Mouse (Mus musculus) MEL (cell line): Measurements from ENCODE around the gene Vstm5. TPM values are rescaled to one million over a fixed set of nuclear protein-coding genes. Genes with fewer than 3 reads are reported as not detected.

Experiments
- DNase-seq: peaks from one replicate; pipeline ENCODE4 v3.0.0; 2011; ENCODE audit warnings: low read depth, low spot score
- H3K27ac ChIP-seq: 2 replicates; pipeline ENCODE4 v1.5.1; 2012; ENCODE audit warnings: low read depth, mild to moderate bottlenecking, control low read depth, low read length, moderate library complexity; ENCODE audit not compliant: control insufficient read depth
- H3K27me3 ChIP-seq, 2 experiments: fragments of 150-350 bp in 1 of 2; sonication (generic) in 1 of 2; 2 replicates each; pipeline ENCODE4 v1.6.1; 2012; ENCODE audit warnings: low read length in 2 of 2, mild to moderate bottlenecking in 2 of 2, improper control_type of control experiment in 1 of 2, moderate library complexity in 1 of 2; ENCODE audit not compliant: insufficient read depth in 2 of 2, control insufficient read depth in 1 of 2
- H3K36me3 ChIP-seq, 2 experiments: 2 replicates each; pipeline ENCODE4 v1.6.1; 2012 to 2014; ENCODE audit warnings: low read length in 2 of 2, improper control_type of control experiment in 1 of 2, inconsistent platforms in 1 of 2, mild to moderate bottlenecking in 1 of 2; ENCODE audit not compliant: insufficient read depth in 2 of 2, control insufficient read depth in 1 of 2
- H3K4me1 ChIP-seq, 2 experiments: fragments of 150-350 bp in 1 of 2; sonication (generic) in 1 of 2; 2 replicates each; pipeline ENCODE4 v1.6.1; 2012; ENCODE audit warnings: low read length in 2 of 2, improper control_type of control experiment in 1 of 2, mild to moderate bottlenecking in 1 of 2; ENCODE audit not compliant: insufficient read depth in 2 of 2, control insufficient read depth in 1 of 2
- H3K4me3 ChIP-seq, 2 experiments: fragments of 150-350 bp in 1 of 2; sonication (generic) in 1 of 2; 2 replicates each; pipeline ENCODE4 v1.5.1; 2012; ENCODE audit warnings: low read depth in 2 of 2, low read length in 2 of 2, mild to moderate bottlenecking in 2 of 2, moderate library complexity in 2 of 2, control low read depth in 1 of 2, improper control_type of control experiment in 1 of 2; ENCODE audit not compliant: control insufficient read depth in 1 of 2, insufficient read depth in 1 of 2
- H3K79me2 ChIP-seq: 2 replicates; pipeline ENCODE4 v1.6.1; 2012; ENCODE audit warnings: mild to moderate bottlenecking, low read length, moderate library complexity; ENCODE audit not compliant: control insufficient read depth, poor library complexity, insufficient read depth
- H3K9ac ChIP-seq: 2 replicates; pipeline ENCODE4 v1.6.1; 2012; ENCODE audit warnings: low read depth, mild to moderate bottlenecking, control low read depth, low read length, moderate library complexity; ENCODE audit not compliant: control insufficient read depth, poor library complexity, severe bottlenecking
- H3K9me3 ChIP-seq: fragments of 150-350 bp; sonication (generic); replicated peaks from 2 replicates; pipeline ENCODE4 v1.6.1; 2012; ENCODE audit warnings: mild to moderate bottlenecking, low read length, improper control_type of control experiment, moderate library complexity; ENCODE audit not compliant: insufficient read depth
- CHD1 ChIP-seq: IDR thresholded peaks from 2 replicates; pipeline ENCODE4 v1.6.1; 2012; ENCODE audit warnings: low read depth, mild to moderate bottlenecking, inconsistent platforms, low read length, improper control_type of control experiment
- CHD2 ChIP-seq: IDR thresholded peaks from 2 replicates; pipeline ENCODE4 v1.6.1; 2011; ENCODE audit warnings: low read length, improper control_type of control experiment
- CTCF ChIP-seq, 3 experiments: IDR thresholded peaks in 2 of 3; conservative IDR thresholded peaks in 1 of 3; 2 replicates each; pipeline ENCODE4 v1.5.1; 2011 to 2012; ENCODE audit warnings: low read length in 3 of 3, low read depth in 2 of 3, mild to moderate bottlenecking in 2 of 3, improper control_type of control experiment in 1 of 3, inconsistent platforms in 1 of 3, mixed read lengths in 1 of 3, moderate library complexity in 1 of 3; ENCODE audit not compliant: control insufficient read depth in 1 of 3, insufficient read depth in 1 of 3, poor library complexity in 1 of 3, severe bottlenecking in 1 of 3
- ELF1 ChIP-seq: IDR thresholded peaks from 2 replicates; pipeline ENCODE4 v1.6.1; 2014; ENCODE audit warnings: low read depth, mild to moderate bottlenecking, inconsistent platforms, low read length, improper control_type of control experiment, moderate library complexity
- EP300 ChIP-seq, 2 experiments: IDR thresholded peaks; 2 replicates each; pipeline ENCODE4 v1.6.1; 2011; ENCODE audit warnings: improper control_type of control experiment in 2 of 2, low read length in 2 of 2, low read depth in 1 of 2, mild to moderate bottlenecking in 1 of 2
- ETS1 ChIP-seq: IDR thresholded peaks from 2 replicates; pipeline ENCODE4 v1.6.1; 2012; ENCODE audit warnings: low read depth, mild to moderate bottlenecking, inconsistent platforms, low read length, improper control_type of control experiment, moderate library complexity
- GABPA ChIP-seq: IDR thresholded peaks from 2 replicates; pipeline ENCODE4 v1.6.1; 2012; ENCODE audit warnings: low read depth, mild to moderate bottlenecking, inconsistent platforms, low read length, improper control_type of control experiment, moderate library complexity
- JUND ChIP-seq: IDR thresholded peaks from 2 replicates; pipeline ENCODE4 v1.6.1; 2011; ENCODE audit warnings: low read depth, mild to moderate bottlenecking, improper control_type of control experiment, low read length
- MAZ ChIP-seq: IDR thresholded peaks from 2 replicates; pipeline ENCODE4 v1.6.1; 2012; ENCODE audit warnings: low read depth, mild to moderate bottlenecking, inconsistent platforms, low read length, improper control_type of control experiment
- MEF2A ChIP-seq: IDR thresholded peaks from 2 replicates; pipeline ENCODE4 v1.6.1; 2014; ENCODE audit warnings: low read depth, mild to moderate bottlenecking, inconsistent platforms, low read length, improper control_type of control experiment; ENCODE audit not compliant: poor library complexity, insufficient replicate concordance, severe bottlenecking; ENCODE audit errors: extremely low read depth
- MYC ChIP-seq: IDR thresholded peaks from 2 replicates; pipeline ENCODE4 v1.6.1; 2011; ENCODE audit warnings: low read depth, mild to moderate bottlenecking, low read length, improper control_type of control experiment, moderate library complexity
- NRF1 ChIP-seq: IDR thresholded peaks from 2 replicates; pipeline ENCODE4 v1.6.1; 2014; ENCODE audit warnings: low read depth, mild to moderate bottlenecking, inconsistent platforms, low read length, improper control_type of control experiment, moderate library complexity; ENCODE audit not compliant: poor library complexity, insufficient read depth, severe bottlenecking
- SMC3 ChIP-seq: IDR thresholded peaks from 2 replicates; pipeline ENCODE4 v1.6.1; 2011; ENCODE audit warnings: low read depth, low read length, improper control_type of control experiment
- TBP ChIP-seq: IDR thresholded peaks from 2 replicates; pipeline ENCODE4 v1.8.0; 2011; ENCODE audit warnings: low read depth, low read length, improper control_type of control experiment
- USF2 ChIP-seq, 2 experiments: IDR thresholded peaks; 2 replicates each; pipeline ENCODE4 v1.6.1; 2011 to 2012; ENCODE audit warnings: improper control_type of control experiment in 2 of 2, low read length in 2 of 2, borderline replicate concordance in 1 of 2, inconsistent platforms in 1 of 2, low read depth in 1 of 2, mild to moderate bottlenecking in 1 of 2; ENCODE audit not compliant: insufficient read depth in 1 of 2
- ZC3H11A ChIP-seq: IDR thresholded peaks from 2 replicates; pipeline ENCODE4 v1.6.1; 2012; ENCODE audit warnings: low read depth, mild to moderate bottlenecking, inconsistent platforms, low read length, improper control_type of control experiment
- ZKSCAN1 ChIP-seq: IDR thresholded peaks from 2 replicates; pipeline ENCODE4 v1.6.1; 2012; ENCODE audit warnings: low read depth, mild to moderate bottlenecking, inconsistent platforms, low read length, improper control_type of control experiment, moderate library complexity
- ZMIZ1 ChIP-seq: IDR thresholded peaks from 2 replicates; pipeline ENCODE4 v1.6.1; 2012; ENCODE audit warnings: low read depth, mild to moderate bottlenecking, inconsistent platforms, low read length, improper control_type of control experiment, moderate library complexity
- ZNF384 ChIP-seq: IDR thresholded peaks from 2 replicates; pipeline ENCODE4 v1.6.1; 2012; ENCODE audit warnings: low read depth, mild to moderate bottlenecking, inconsistent platforms, low read length, improper control_type of control experiment
- polyA plus RNA-seq, 2 experiments: library from polyadenylated mRNA; stranded (reverse) in 1 of 2; unstranded in 1 of 2; fragments of >175 nt in 1 of 2; fragments of >200 nt in 1 of 2; gene quantifications; 2 replicates each; pipeline versions ENCODE4 v1.2.1 to v1.2.4; 2012; ENCODE audit warnings: low replicate concordance in 2 of 2, low read depth in 1 of 2; ENCODE audit not compliant: insufficient read length in 2 of 2, insufficient read depth in 1 of 2, missing spikeins in 1 of 2
- total RNA-seq: library from RNA; depleted of rRNA; stranded (reverse); fragments of 300-350 nt; gene quantifications from 2 replicates; pipeline ENCODE4 v1.2.3, GENCODE M21; 2012

The Vstm5 gene
- total and polyA plus RNA-seq, 3 experiments = 23.5 to 27.0 TPM; not detected in 1

- TF ChIP-seq ETS1 (peak; percentile 71), USF2 (IDR thresholded peaks at IDR 0.05; ENCODE audit: borderline replicate concordance in 1 of 2, insufficient read depth in 1 of 2, low read depth in 1 of 2, low read length in 2 of 2) (no peak), ZC3H11A (no peak), MYC (no peak)
Observed at GRCm38 (mm10) chr9:15242130-15242529, 3.3 kb downstream of the Vstm5 start (continued).

GRCm38 (mm10) chr9:15245319-15246075 is 6.7 kb downstream of the Vstm5 start:
- TF ChIP-seq NRF1 (no peak), TBP (no peak), CTCF (IDR thresholded peaks at IDR 0.05 in 2 of 3, conservative IDR thresholded peaks at IDR 0.05 in 1 of 3; ENCODE audit: control insufficient read depth in 1 of 3, insufficient read depth in 1 of 3, low read depth in 2 of 3, low read length in 3 of 3, poor library complexity in 1 of 3, severe bottlenecking in 1 of 3) (no peak), CHD2 (no peak), GABPA (no peak), EP300 (IDR thresholded peaks at IDR 0.05; ENCODE audit: low read depth in 1 of 2, low read length in 2 of 2) (no peak), ZKSCAN1 (no peak), SMC3 (no peak), ZNF384 (no peak), ELF1 (no peak), ZMIZ1 (no peak), MEF2A (no peak), MAZ (no peak), JUND (no peak), CHD1 (no peak)
- no peaks in the 10 kb centered on the region for H3K9me3 ChIP-seq
- no peak overlapping the region for H3K9ac ChIP-seq
- DNase-seq = no peak
- H3K27ac ChIP-seq = no peak overlapping the region
- H3K79me2 ChIP-seq = peaks cover 1% of the 10 kb centered on the region; the same call in 1 of the 2 replicates
- H3K27me3 ChIP-seq = no peaks in the 10 kb centered on the region
- peaks cover 0 to 29% of the 10 kb centered on the region in 2 experiments; a peak in 2 of 4 replicates for H3K36me3 ChIP-seq
- no peak overlapping the region for H3K4me3 ChIP-seq
- peaks cover 15 to 32% of the 10 kb centered on the region in 2 experiments for H3K4me1 ChIP-seq
